In the genomic region with DNA sequence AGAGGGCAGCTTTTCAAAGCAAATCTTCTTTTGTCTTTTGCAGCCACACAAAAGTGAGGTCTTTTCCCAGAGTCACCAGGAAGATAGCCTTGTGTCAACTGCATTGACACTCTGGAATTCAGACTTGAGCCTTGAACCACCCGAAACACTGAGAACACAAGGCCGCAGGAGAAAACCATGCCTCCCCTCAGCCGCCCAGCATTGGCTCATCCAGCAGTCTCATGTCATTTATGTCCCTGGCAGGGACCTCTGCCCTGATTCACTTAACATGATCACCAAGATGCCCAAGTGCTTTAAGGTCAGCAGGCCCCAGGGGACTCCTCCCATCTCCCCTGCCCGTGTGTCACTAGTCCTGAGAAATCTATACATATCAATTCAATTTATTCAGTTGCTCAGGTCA, we compare ENCODE assay signal across 21 mouse cellular contexts.
"Had no signal": no experiment of that assay in that cellular context is flagged by ENCODE, and none has a peak within 500 bp of the region (broad histone marks: within the 10 kb centered on the region; RNA-seq: fewer than 3 reads in every experiment).

No protein-coding gene starts in this region.

- H3K4me1 ChIP-seq: heart, embryonic 13.5 days; heart, embryonic 15.5 days; limb, embryonic 15.5 days; liver, embryonic 12.5 days had no signal

- H3K9me3 ChIP-seq: heart, embryonic 13.5 days; heart, embryonic 15.5 days; hindbrain, embryonic 13.5 days; hindbrain, embryonic 15.5 days; limb, embryonic 13.5 days; limb, embryonic 15.5 days; liver, embryonic 12.5 days had no signal

- H3K4me3 ChIP-seq: gastrocnemius, adult 2 months; heart, adult 2 months; heart, embryonic 13.5 days; heart, embryonic 15.5 days; hindbrain, embryonic 13.5 days; hindbrain, embryonic 15.5 days; limb, embryonic 13.5 days; limb, embryonic 15.5 days; liver, embryonic 12.5 days had no signal

- ATAC-seq: hindbrain, postnatal 0 days; intestine, postnatal 0 days; liver, embryonic 12.5 days had no signal

- DNase-seq: gastrocnemius, adult 2 months; gastrocnemius, postnatal 36 days; heart, adult 2 months; heart, postnatal 14 days; heart, postnatal 36 days; kidney, adult 18-20 months; layer of hippocampus, adult 9-11 months; layer of hippocampus, postnatal 36 days; left cerebral cortex, postnatal 4 days had no signal

- H3K4me2 ChIP-seq: heart, embryonic 11.5 days; heart, embryonic 13.5 days; heart, embryonic 15.5 days; hindbrain, embryonic 13.5 days; hindbrain, embryonic 15.5 days; limb, embryonic 13.5 days; limb, embryonic 15.5 days; liver, embryonic 12.5 days had no signal

- H3K27ac ChIP-seq: gastrocnemius, adult 2 months; heart, adult 2 months; heart, embryonic 13.5 days; heart, embryonic 15.5 days; hindbrain, embryonic 13.5 days; hindbrain, embryonic 15.5 days; hindbrain, postnatal 0 days; kidney, postnatal 0 days; limb, embryonic 13.5 days; limb, embryonic 15.5 days; liver, embryonic 12.5 days; liver, embryonic 14.5 days had no signal

- H3K36me3 ChIP-seq: heart, embryonic 13.5 days; heart, embryonic 15.5 days; hindbrain, embryonic 13.5 days; hindbrain, embryonic 15.5 days; limb, embryonic 13.5 days; limb, embryonic 15.5 days; liver, embryonic 12.5 days had no signal

- H3K9ac ChIP-seq: heart, embryonic 13.5 days; heart, embryonic 15.5 days; hindbrain, embryonic 13.5 days; hindbrain, embryonic 15.5 days; limb, embryonic 13.5 days; limb, embryonic 15.5 days; liver, embryonic 12.5 days; liver, embryonic 14.5 days had no signal

- H3K27me3 ChIP-seq: heart, embryonic 13.5 days; heart, embryonic 15.5 days; hindbrain, embryonic 13.5 days; hindbrain, embryonic 15.5 days; limb, embryonic 13.5 days; limb, embryonic 15.5 days; liver, embryonic 12.5 days had no signal
